12 mouse cellular contexts compared by ENCODE assay signal in the genomic region with DNA sequence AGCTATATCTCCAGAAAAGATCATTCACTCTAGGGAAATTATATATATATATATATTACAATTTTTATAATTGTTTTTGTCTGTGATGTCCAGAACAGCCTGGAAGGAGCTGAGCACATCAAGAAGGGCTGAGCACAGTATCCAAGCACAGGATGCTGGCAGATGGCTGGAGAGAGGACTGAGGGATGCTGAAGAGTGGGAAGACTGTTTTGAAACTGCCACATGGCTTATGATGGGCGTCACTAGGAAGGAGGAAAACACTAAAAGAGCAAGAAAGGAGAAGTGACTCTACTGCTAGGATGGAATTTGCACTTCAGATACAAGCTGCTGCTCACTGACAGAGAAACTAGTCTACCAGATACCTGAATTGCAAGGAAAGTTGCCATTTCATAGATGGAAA. TPM values are rescaled to one million over a fixed set of nuclear protein-coding genes. Genes with fewer than 3 reads are reported as not detected.
DNase-seq lines count a peak whose midpoint lies in the region; ATAC-seq and TF ChIP-seq lines count a peak whose summit lies in the region.
"Had no signal": no experiment of that assay in that cellular context is flagged by ENCODE, and none has a peak within 500 bp of the region (broad histone marks: within the 10 kb centered on the region; RNA-seq: fewer than 3 reads in every experiment).

No protein-coding gene starts in this region.

- H3K4me1 ChIP-seq in MEL (ENCODE audit: control insufficient read depth in 1 of 2, insufficient read depth in 2 of 2, low read length in 2 of 2): peaks cover 0 to 3% of the 10 kb centered on the region in 2 experiments; a peak in 1 of 4 replicates
- H3K4me1 ChIP-seq: heart, embryonic 12.5 days had no signal

- ATAC-seq in frontal cortex, adult (ENCODE audit: low TSS enrichment): peak; percentile 98

- no peak overlapping the region for H3K9ac ChIP-seq in MEL (ENCODE audit: control insufficient read depth, low read depth, low read length, poor library complexity, severe bottlenecking)
- H3K9ac ChIP-seq: heart, embryonic 12.5 days had no signal

- no peak overlapping the region for H3K4me3 ChIP-seq in MEL (ENCODE audit: control insufficient read depth in 1 of 2, insufficient read depth in 1 of 2, low read depth in 2 of 2, low read length in 2 of 2)
- H3K4me3 ChIP-seq: erythroblast, embryonic 14.5 days; heart, embryonic 12.5 days had no signal

- no peak for TF ChIP-seq RAD21 in MEL (IDR thresholded peaks at IDR 0.05; ENCODE audit: low read depth, low read length)

- no peak overlapping the region for H3K27ac ChIP-seq in MEL (ENCODE audit: control insufficient read depth, low read depth, low read length)

- no peak for TF ChIP-seq CTCF in MEL (IDR thresholded peaks at IDR 0.05 in 2 of 3, conservative IDR thresholded peaks at IDR 0.05 in 1 of 3; ENCODE audit: control insufficient read depth in 1 of 3, insufficient read depth in 1 of 3, low read depth in 2 of 3, low read length in 3 of 3, poor library complexity in 1 of 3, severe bottlenecking in 1 of 3)

- intact Hi-C loops in left cerebral cortex, postnatal 14 days (cut with DNase I): no loop called here
- intact Hi-C loops in gastrocnemius, postnatal 14 days (cut with DNase I; ENCODE audit: low total_unique reads): no loop called here

- H3K36me3 ChIP-seq in MEL (ENCODE audit: control insufficient read depth in 1 of 2, insufficient read depth in 2 of 2, low read length in 2 of 2): peaks cover 0 to 2% of the 10 kb centered on the region in 2 experiments; a peak in 1 of 4 replicates
- H3K36me3 ChIP-seq: heart, embryonic 12.5 days had no signal

- DNase-seq in layer of hippocampus, adult 18-20 months (ENCODE audit: low spot score in 2 of 2): peak; percentile 50 to 55
- no peak for DNase-seq in layer of hippocampus, postnatal 25 days (ENCODE audit: extremely low spot score in 1 of 2, low spot score in 1 of 2)
- DNase-seq in MEL (ENCODE audit: low read depth, low spot score): peak; percentile 27
- DNase-seq in left cerebral cortex, postnatal 14 days (ENCODE audit: low spot score in 2 of 2): peak; percentile 54 to 55
- DNase-seq in kidney, adult 8-10 months: no peak
- no peak for DNase-seq in gastrocnemius, postnatal 14 days
- no peak for DNase-seq in heart, adult 9 months (ENCODE audit: low spot score in 2 of 2)
- DNase-seq: adrenal gland, adult 2 months; cerebellum, adult 9-11 months had no signal

- no peaks in the 10 kb centered on the region for H3K9me3 ChIP-seq in MEL (replicated peaks; ENCODE audit: insufficient read depth, low read length)
- H3K9me3 ChIP-seq: heart, embryonic 12.5 days had no signal

- no peak for TF ChIP-seq EP300 in MEL (IDR thresholded peaks at IDR 0.05; ENCODE audit: low read depth in 1 of 2, low read length in 2 of 2)

- no peaks in the 10 kb centered on the region for H3K79me2 ChIP-seq in MEL (ENCODE audit: control insufficient read depth, insufficient read depth, low read length, poor library complexity)

- H3K27me3 ChIP-seq in MEL (ENCODE audit: control insufficient read depth in 1 of 2, insufficient read depth in 2 of 2, low read length in 2 of 2): no peaks in the 10 kb centered on the region; a peak in 1 of 4 replicates
- H3K27me3 ChIP-seq: heart, embryonic 12.5 days had no signal

- no peak for TF ChIP-seq POLR2A in MEL (IDR thresholded peaks at IDR 0.05; ENCODE audit: control insufficient read depth in 1 of 2, insufficient read depth in 1 of 2, low read depth in 1 of 2, low read length in 2 of 2, poor library complexity in 1 of 2)

TF ChIP-seq in MEL, 35 proteins besides CTCF, POLR2A, EP300 and RAD21:
- TF ChIP-seq ZMIZ1 (IDR thresholded peaks at IDR 0.05; ENCODE audit: low read depth, low read length): no peak
- TF ChIP-seq ETS1 (IDR thresholded peaks at IDR 0.05; ENCODE audit: low read depth, low read length): no peak
- no peak for TF ChIP-seq UBTF (IDR thresholded peaks at IDR 0.05; ENCODE audit: borderline replicate concordance, insufficient read depth, low read depth, low read length)
- no peak for TF ChIP-seq SMC3 (IDR thresholded peaks at IDR 0.05; ENCODE audit: low read depth, low read length)
- TF ChIP-seq ZC3H11A (IDR thresholded peaks at IDR 0.05; ENCODE audit: low read depth, low read length): no peak

RNA-seq across cellular contexts. Expression of a gene that starts 50.4 kb away (rescaled TPM):
- 10 to 100 TPM; 17.2 to 18.3 TPM for total RNA-seq in layer of hippocampus, adult 18-20 months (2021)
- total RNA-seq in layer of hippocampus, postnatal 25 days (2021): 10 to 100 TPM; 14.2 to 15.3 TPM
- 2.0 and 2.7 TPM in 2 replicates for total RNA-seq in MEL (2012; rRNA removed)
- 1 to 10 TPM in 1 of 2 experiments, not detected in 1; 4.3 TPM for polyA plus RNA-seq in MEL (2012; ENCODE audit: insufficient read depth in 1 of 2, insufficient read length in 2 of 2, low read depth in 1 of 2, low replicate concordance in 2 of 2, missing spikeins in 1 of 2)
- 10 to 100 TPM; 14.4 to 15.0 TPM for total RNA-seq in left cerebral cortex, postnatal 14 days (2021)
- 10 to 100 TPM; 12.5 TPM for total RNA-seq in gastrocnemius, postnatal 14 days (2021)
- polyA plus RNA-seq: erythroblast, embryonic 14.5 days had no signal

Comparison
In these comparisons a context has a peak if more than half of its experiments do, and no peak if none do; other contexts are left out.
1. DNase-seq: peak in layer of hippocampus, adult 18-20 months (2 of 2), MEL (single experiment) and left cerebral cortex, postnatal 14 days (2 of 2); none in layer of hippocampus, postnatal 25 days (0 of 2), kidney, adult 8-10 months (0 of 2), gastrocnemius, postnatal 14 days (single experiment) and heart, adult 9 months (0 of 2).